Mouse (Mus musculus): Measurements from ENCODE around the gene Sh2b1. TPM values are rescaled to one million over a fixed set of nuclear protein-coding genes. Genes with fewer than 3 reads are reported as not detected.
"Not testable (repeated sequence)": the region's sequence is repeated elsewhere in the genome, so short reads cannot be mapped to it uniquely, and the experiment has no call there.

Gene Sh2b1
- 43.2 and 51.9 TPM in 2 replicates for polyA plus RNA-seq (2012; rRNA removed)

DNA sequence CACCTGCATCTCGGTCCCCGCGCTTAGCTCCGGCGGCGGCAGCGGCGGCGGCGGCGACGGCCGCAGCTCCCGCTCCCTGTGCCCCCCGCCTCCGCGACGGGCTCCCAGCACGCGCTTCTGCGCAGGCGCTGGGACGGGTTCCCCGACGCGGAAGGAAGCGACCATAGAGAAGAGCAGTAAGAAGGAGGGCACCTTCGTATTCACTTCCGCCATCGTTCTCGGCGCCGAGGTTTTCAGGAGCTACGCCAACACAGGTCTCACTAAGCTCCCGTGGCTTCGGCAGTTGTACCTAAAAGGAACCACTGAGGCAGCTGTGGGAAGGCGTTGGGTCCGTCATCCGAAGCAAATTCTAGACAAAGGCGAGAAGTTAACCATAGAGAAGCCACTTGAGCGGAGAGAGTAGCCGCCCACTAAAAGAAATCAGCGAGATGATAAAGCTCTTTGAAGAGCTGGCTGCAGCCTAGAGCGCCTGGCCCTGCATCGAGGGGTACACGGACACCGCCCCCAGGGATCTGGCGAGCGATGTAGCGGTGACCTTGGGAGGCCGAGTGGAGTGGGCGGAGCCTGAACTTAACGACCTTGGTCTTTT is at the start of gene Sh2b1:
Gene Sh2b1, minus strand, starts transcription at position 432 of the 589 bp plus-strand sequence.
- under 1% methylated on average over 53 of the region's 53 CpGs for WGBS
- peak; percentile 66 for DNase-seq (ENCODE audit: low read depth, low spot score)

DNA sequence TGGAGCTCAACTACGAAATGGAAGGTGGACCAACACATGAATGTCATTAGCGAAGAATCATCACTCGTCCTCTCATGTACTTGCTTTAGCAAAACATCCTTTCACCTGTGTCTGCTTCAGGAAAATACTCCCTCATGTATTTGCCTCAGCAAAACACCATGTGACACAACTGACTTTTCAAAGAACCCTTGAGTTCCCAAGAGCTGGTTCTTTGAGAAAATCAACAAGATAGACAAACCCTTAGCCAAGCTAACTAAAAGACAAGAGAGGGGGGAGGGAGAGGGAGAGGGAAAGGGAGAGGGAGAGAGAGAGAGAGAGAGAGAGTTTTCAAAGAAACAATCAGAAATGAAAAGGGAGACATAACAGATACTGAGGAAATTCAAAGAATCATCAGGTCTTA is 48.1 kb upstream of the Sh2b1 start:
- WGBS: 79% methylated on average over 3 of the region's 3 CpGs
- DNase-seq (ENCODE audit: low read depth, low spot score): no peak

DNA sequence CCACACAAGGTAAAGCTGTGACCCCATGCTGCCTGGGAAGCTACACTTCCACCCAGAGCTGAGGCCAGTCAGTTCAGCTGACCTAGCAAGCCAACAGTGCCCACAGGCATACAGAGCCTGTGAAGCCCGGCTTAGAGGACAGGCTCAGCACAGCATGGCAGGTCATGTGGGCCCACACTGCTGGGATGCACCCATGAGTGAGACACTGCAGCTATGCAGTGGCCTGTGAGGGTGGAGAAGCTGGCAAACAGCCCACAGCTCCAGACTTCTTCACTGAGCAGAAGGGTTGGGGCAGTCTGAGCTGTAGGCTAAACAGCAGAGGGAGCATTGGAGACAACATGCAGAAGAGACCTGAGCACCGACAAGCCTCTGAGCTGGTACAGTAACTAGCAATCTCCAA is 44.3 kb upstream of the Sh2b1 start:
- WGBS: 60% methylated on average over 2 of the region's 2 CpGs

DNA sequence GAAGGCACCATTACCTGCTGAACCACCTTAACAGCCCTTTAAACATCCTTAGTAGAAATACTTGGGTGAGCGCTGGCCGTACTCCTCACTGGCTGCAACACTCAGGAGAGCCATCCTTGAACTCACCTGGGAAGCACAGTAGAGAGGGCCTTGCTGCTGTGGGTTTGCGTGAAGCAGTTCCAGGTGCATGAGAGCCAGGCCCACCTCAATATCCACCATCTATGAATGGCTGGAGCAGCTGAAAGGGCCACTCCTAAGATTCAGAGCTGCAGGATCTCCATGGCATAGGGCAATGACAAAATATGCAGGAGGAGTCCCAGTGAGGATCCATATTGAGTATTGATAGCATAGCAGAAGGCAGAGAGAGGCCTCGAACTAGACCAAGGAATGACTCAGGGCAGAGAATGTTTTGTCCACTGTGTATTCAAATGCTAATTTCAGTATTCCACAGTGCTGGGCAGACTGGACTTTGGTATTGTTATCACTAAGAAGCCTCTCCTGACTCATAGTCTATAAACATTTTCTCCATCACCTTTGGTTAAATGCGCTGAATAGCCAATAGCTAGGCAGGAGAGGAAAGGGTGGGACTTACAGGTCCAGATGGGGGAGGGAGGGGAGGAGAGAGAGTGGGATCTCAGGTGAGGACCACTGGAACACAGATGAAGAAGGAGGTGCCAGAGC is 43.2 kb upstream of the Sh2b1 start:
- WGBS: 77% methylated on average over 5 of the region's 5 CpGs
- DNase-seq (ENCODE audit: low read depth, low spot score): no peak

More for the DNA sequence above, 44.3 kb upstream of the Sh2b1 start:
- DNase-seq (ENCODE audit: low read depth, low spot score): no peak

DNA sequence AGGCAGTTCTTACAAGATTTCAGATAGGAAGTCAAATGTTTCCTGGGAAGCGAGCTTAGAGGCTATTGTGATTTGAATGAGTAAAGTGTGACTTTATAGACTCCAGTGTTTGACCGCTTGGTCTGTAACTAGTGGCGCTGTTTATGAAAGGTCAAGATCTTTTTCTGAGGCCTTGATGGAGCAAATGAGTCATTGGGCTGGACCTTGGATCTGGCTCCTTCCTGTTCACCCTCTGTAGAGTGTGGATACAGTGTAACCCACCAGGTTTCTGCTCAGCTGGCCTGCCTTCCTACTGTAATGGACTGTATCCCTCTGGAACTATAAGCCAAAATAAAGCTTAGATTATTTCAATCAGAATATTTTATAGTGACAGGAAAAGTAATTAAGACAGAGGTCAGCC is 36.1 kb upstream of the Sh2b1 start:
- WGBS: 58% methylated on average over 3 of the region's 3 CpGs
- DNase-seq (ENCODE audit: low read depth, low spot score): no peak

DNA sequence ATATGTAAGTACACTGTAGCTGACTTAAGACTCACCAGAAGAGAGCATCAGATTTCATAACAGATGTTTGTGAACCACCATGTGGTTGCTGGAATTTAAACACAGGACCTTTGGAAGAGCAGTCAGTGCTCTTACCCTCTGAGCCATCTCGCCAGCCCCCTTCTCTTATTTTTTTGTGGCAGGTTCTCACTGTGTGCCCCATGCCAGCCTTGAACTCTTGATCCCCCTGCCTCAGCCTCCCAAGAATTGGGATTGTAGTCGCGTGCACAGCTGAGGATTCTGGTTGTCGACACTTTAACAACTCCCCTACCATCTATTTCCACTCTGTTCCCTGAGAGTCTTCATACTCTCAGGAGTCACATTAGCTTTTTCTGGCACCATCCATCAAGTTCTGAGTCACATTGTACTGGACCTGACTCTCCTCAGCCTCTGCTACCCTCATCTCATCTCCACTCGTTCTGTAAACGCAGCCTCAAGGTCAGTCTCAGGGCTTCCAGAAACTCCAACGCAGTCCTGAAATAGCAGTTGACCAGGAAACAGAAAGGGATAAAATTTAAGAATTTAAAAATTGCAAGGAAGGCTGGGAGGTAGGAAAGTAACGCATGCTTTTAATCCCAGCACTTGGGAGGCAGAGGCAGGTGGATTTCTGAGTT is 32.0 kb upstream of the Sh2b1 start:
- no peak for DNase-seq (ENCODE audit: low read depth, low spot score)
- WGBS: 71% methylated on average over 8 of the region's 8 CpGs

DNA sequence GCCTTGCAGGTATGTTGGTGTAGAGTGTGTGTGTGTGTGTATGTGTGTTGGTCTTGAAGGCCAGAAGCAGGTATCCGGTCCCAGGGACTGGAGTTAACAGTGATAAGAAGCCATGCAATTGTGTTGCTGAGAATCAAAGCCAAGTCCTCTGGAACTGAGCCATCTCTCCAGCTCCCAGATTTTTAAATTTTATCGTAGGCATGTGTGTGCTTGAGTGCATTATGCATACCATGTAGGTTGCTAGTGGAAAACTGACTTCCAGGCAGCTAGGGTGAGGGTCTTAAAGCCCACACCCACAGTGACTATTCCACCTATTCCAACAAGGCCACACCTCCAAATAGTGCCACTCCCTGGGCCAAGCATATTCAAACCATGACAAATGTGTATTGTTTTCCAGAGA is 29.7 kb upstream of the Sh2b1 start:
- WGBS: 35% methylated on average over 2 of the region's 2 CpGs
- DNase-seq (ENCODE audit: low read depth, low spot score): no peak

DNA sequence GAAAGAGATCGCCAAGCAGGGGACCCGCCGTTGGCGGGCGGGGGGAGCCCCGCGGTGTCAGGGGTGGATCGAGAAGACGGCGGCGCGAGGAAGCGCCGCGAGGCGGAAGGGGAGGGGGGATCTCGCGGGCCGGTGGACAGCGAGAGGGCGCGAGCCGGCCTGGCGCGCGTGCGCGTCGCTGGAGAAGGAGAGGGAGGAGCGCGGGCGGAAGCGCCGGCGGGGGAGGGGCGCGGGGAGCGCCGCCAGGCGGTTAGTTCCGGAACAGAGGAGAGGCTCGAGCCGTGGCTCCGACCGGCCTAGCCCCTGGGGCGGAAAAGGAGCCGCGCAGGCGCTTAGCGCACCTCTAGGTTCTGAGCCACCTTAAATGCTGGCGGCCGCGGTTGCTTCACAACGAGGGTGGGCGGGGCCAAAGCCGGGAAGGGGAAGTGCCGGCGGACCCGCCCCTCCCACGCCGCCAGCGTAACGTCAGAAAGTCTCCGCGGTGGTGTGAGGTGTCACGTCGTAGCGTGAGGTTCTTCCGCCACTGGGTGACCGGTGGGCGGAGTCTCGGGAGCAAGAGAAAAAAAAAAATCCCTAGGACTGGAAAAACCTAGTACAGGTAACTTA is 28.2 kb upstream of the Sh2b1 start, which contains the start of gene Atxn2l:
Gene Atxn2l, minus strand, starts transcription at position 165 of the 606 bp plus-strand sequence.
- peak; percentile 94 for DNase-seq (ENCODE audit: low read depth, low spot score)
- WGBS: under 1% methylated on average over 67 of the region's 72 CpGs

DNA sequence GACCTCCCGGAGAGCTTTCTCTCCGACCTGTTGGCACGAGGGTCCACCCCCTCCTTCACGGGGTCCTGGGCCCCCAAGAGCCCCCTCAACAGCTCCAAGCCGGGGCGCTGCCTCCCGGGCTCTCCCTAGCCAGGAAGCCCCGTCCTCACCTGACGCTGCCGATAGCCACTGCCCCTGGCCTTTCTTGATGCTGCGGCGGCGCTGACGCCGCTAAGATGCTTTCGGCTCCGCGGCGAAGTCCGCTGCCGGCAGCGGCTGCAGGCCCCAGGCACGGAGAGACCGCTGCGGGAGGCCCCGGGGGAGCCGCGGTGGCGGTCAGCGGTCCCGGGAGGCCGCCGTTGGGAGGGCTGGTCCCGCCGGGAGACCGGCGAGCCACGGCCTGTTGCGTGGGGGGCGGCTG is 27.5 kb upstream of the Sh2b1 start:
- under 1% methylated on average over 40 of the region's 40 CpGs for WGBS
- DNase-seq (ENCODE audit: low read depth, low spot score): no peak

DNA sequence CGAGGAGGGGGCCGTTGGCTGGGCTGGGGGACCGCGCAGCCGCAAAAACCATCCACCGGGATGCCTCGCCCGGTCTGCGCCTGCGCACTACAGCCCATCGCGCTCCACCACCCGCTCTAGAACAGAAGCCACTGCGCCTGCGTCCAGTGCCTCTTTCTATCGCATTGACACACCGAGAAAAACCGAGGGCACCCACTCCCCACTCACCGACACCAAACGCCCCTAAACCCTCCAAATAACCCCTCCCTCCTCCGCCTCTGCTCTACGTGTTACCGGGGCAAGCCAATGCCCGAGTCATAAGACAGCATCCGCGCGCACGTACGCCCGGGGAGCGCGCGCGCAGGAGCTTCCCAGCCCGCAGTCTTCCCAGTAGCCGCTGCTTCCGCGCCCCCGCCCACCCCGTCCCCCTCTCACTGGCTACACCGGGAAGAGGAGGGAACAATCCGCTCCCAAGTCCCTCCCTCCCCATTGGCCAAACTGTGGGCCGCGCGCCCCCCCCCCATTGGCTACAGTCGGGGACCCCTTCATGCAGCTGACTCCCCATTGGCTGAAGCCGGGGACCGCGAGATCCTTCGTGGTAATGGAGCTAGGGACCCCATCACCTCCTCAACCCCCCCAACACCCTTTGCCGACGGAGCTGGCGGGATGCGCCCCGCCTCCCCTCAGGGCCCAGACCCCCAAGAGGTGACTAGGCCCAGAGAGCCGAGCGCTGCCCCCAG is 27.0 kb upstream of the Sh2b1 start:
- no peak for DNase-seq (ENCODE audit: low read depth, low spot score)
- WGBS: under 1% methylated on average over 56 of the region's 57 CpGs

DNA sequence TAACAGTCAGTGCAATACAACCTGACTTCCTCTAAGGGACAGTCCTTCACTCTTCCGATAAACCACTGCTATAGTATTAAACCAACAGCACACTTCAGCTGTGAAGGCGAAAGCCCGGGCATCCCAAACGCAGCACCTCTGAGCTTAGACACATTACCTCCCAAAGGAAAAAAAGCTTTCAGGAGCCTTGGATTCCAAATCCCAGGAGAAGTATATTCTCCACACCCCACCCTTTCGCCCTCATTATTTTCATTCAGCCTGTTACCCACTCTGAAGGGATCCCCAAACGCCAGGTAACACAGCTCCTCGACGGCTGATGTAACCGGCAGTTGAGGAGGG is 26.4 kb upstream of the Sh2b1 start:
- no peak for DNase-seq (ENCODE audit: low read depth, low spot score)
- 1% methylated on average over 9 of the region's 9 CpGs for WGBS

DNA sequence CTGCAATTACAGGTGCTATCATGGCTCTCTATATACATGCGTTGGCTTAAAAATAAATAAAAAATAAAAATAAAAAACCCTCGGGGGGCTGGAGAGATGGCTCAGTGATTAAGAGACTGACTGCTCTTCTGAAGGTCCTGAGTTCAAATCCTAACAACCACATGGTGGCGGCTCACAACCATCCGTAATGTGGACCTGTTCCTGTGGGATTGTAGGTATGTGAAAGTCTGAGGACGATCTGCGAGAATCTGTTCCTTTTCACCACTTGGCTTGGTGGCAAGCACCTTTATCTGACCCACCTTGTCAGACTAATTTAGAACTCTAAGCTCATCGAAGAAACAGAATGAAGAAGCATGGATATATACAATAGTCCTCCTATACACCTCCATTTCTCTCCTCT is 24.2 kb upstream of the Sh2b1 start:
- 88% methylated on average over 7 of the region's 7 CpGs for WGBS
- DNase-seq (ENCODE audit: low read depth, low spot score): no peak

DNA sequence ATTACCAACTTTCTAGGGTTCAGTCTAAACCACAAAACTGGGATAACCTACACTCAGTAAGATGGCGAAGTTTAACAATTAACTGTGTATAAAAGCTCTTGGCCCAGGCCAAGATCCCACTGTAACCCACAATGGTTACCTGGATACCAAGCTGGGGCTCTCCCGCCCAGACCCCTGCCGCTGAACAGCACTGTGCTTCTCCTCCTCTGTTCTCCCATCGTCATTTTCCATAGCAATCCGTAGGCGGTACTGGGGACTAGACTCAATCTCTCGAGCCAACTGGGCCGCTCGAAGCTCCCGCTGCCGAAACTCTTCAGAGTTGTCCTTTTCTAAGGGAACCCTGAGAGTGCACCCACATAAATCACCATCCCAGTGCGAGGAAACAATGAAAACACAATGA is 22.7 kb upstream of the Sh2b1 start:
- WGBS: 91% methylated on average over 12 of the region's 12 CpGs
- DNase-seq (ENCODE audit: low read depth, low spot score): no peak

DNA sequence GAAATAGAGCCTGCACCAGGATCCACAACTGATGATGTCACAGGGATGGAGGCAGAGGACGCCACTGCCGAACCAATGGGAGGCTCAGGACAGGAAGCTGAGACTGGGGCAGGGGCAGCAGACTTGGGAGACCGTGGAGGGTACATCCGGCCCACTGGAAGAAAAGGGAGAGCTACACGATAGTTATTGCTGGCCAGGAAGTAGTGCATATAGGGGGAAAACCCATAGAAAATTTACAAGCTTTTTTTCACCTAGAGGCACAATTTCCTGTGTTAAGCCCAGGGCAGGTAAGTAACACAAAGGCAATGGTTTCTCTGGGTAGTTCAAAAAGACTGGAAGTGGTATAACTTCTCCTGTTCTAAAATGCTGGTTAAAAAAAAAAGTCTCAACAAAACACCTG is 21.3 kb upstream of the Sh2b1 start:
- 79% methylated on average over 5 of the region's 5 CpGs for WGBS
- DNase-seq (ENCODE audit: low read depth, low spot score): no peak

DNA sequence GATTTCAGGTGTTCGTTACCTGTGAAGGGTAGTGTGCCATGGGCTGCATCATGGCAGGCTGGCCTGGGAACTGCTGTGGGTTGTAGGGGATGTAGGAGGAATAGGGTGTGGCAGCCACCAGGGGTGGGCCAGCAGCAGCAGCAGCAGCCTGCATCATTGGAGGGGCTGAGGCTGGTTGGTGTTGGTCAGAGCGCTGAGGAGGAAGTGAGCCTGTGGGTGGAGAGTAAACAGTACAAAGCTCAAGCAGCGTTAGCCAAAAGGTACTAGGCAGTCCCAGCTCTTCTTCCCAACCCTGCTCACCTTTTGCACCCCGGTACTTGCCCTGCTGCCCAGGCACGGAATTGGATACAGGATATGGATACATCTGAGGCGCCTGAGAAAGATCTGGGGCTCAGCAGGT is 18.9 kb upstream of the Sh2b1 start:
- no peak for DNase-seq (ENCODE audit: low read depth, low spot score)
- WGBS: 62% methylated on average over 6 of the region's 6 CpGs

DNA sequence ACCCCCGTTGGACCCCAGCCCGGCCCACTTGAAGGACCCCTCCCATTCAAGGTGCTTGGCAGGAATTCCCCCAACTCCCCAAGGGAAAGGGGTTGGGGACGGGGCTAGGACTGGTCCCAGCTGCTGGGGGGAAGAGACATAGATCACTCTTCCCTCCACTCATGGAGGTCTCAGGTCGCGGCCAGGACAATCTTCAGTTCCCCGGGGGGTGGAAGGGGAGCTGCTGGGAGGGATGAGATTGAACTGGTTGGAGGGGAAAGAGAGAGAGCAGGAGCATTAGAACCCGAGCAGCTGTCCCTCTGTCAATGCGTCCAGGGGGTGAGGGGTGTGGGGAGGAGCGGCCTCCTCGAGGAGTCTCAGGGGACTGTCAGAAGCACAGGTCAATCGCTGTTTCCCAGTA is 16.7 kb upstream of the Sh2b1 start:
- 65% methylated on average over 11 of the region's 11 CpGs for WGBS
- DNase-seq (ENCODE audit: low read depth, low spot score): no peak

DNA sequence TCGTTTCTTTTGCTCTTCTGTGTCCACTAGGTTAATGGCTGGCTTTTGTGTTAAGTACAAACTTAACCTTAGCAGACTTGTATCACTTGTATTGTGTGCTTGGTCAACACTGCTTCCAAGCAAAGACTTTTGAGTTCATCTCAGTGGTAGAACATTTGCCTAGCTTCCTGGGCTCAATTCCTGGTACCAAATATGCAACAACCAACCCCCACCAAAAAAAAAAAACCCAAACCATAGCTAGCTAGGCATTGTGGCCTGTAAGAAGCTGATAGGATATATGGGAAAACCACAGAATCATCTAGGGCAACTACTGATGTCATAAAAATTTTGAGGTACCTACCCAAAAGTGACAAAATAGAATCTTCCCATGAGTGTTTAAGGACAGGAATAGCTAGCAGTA is 15.8 kb upstream of the Sh2b1 start:
- DNase-seq (ENCODE audit: low read depth, low spot score): no peak

DNA sequence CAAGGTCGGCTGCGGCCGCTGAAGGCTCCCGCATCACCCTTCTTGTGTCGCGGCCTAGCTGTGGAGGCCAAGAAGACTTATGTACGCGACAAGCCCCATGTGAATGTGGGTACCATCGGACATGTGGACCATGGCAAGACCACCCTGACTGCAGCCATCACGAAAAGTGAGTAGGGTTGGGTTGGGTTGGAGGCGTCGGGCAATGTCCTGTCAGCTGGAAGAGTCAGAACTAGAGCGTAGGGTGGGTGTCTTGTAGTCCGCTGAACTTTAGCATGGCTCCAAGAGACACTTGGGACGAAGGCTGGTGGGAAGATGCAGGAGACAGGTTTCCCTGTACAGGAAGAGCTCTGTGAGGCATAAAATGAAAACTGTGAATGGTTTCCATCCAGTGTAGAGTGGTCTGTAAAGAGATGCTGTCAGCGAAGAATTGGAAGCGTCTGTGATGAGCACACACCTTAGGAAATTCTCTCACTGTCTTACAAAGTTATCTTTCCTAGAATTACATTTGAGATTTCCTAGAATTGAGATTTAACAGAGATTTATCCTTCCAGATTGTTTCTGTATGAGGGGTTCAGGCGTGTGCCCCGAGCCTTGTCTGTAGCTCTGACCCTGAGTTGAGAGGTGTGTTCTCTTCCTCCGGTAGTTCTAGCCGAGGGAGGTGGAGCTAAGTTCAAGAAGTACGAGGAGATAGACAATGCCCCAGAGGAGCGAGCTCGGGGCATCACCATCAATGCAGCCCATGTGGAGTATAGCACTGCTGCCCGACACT is 12.6 kb upstream of the Sh2b1 start:
- DNase-seq (ENCODE audit: low read depth, low spot score): not testable (repeated sequence)
- WGBS: 7% methylated on average over 25 of the region's 25 CpGs

More for the DNA sequence above, 15.8 kb upstream of the Sh2b1 start:
- WGBS: 43% methylated on average over 1 of the region's 1 CpGs

DNA sequence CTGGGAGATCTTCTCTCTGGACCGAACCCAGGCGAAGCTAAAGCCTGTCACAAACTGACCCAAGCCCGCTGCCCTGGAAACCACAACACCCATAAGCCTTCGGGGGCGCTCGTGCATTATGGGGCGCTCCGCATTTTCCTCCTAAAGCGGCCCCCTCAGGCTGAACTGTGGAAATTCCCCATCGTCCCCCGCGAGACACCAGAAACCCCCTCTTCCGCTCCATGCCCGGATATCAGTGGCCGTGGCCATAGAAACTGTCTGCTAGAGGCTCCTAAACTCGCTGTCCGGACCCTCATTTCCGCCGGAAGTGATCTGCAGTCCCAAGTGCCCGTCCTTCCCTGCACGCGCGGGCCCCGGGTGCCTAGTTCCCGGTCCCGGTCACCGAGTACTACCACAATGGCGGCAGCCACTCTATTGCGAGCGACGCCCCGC is 11.8 kb upstream of the Sh2b1 start, which contains the start of gene Tufm:
Gene Tufm, plus strand, starts transcription at position 310 of the 432 bp plus-strand sequence.
- DNase-seq (ENCODE audit: low read depth, low spot score): peak; percentile 89
- WGBS: under 1% methylated on average over 32 of the region's 32 CpGs

Measured in large intestine, adult 2 months (tissue).